Mouse (Mus musculus) olfactory bulb, adult 2 months (tissue): ENCODE data around the gene Trappc4.

Experiments used
- CTCF ChIP-seq: fragments of 200-500 bp; IDR thresholded peaks from 2 replicates; pipeline ENCODE4 v1.5.1; 2012; ENCODE audit warnings: low read depth, mild to moderate bottlenecking, low read length, moderate library complexity; ENCODE audit not compliant: insufficient read depth
- POLR2A ChIP-seq: fragments of 200-500 bp; IDR thresholded peaks from 2 replicates; pipeline ENCODE4 v1.6.1; 2012; ENCODE audit warnings: mild to moderate bottlenecking, low read depth, low read length, moderate library complexity; ENCODE audit not compliant: insufficient read depth

GRCm38 (mm10) chr9:44398087-44398486 is 9.3 kb downstream of the Trappc4 start:
- TF ChIP-seq CTCF: no peak
- no peak for TF ChIP-seq POLR2A
